Mouse (Mus musculus) CD4-positive naive resting alpha-beta T cell, adult 57 days (primary cell): ENCODE results near the gene Nr4a3. TPM values are rescaled to one million over a fixed set of nuclear protein-coding genes. Genes with fewer than 3 reads are reported as not detected.

Experiments
- total RNA-seq: library from RNA; stranded (reverse); gene quantifications from one replicate; pipeline ENCODE4 v1.2.4, GENCODE M21; 2023

Nr4a3 gene
- total RNA-seq: 116 TPM

DNA sequence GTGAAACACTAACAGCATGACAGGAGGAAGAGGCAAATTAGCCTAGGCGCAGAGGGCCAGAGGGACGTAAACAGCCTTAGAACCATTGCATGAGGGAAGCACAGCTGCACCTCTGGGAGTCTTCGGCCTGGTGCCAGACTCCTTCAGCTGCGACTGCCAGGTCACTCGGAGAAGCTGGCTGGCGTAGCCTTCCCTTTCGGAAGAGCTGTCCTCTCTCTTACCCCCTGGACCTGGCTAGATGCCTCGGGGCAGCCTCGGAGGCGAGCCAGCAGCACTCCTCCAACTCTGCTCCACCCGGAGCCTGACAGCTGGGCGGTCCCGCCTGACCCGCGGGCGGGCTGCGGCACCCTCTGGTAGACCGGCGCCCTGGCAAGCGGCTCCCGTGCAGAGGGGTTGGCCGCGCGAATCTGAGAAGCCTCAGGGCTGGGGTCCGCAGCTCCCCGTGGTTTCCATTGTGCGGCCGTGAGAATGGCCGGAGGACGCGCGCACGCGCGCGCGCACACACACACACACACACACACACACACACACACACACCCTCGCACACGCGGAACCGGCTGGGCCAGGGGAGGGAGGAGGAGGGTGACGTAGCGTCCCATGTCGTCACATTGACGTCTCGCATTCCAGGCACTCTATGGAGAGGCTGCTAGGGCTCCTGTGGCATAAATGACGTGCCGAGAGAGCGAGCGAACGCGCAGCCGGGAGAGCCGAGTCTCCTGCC lies at the start of gene Nr4a3:
Nr4a3 (plus strand) TSS at position 663 of the 721 bp plus-strand sequence.

DNA sequence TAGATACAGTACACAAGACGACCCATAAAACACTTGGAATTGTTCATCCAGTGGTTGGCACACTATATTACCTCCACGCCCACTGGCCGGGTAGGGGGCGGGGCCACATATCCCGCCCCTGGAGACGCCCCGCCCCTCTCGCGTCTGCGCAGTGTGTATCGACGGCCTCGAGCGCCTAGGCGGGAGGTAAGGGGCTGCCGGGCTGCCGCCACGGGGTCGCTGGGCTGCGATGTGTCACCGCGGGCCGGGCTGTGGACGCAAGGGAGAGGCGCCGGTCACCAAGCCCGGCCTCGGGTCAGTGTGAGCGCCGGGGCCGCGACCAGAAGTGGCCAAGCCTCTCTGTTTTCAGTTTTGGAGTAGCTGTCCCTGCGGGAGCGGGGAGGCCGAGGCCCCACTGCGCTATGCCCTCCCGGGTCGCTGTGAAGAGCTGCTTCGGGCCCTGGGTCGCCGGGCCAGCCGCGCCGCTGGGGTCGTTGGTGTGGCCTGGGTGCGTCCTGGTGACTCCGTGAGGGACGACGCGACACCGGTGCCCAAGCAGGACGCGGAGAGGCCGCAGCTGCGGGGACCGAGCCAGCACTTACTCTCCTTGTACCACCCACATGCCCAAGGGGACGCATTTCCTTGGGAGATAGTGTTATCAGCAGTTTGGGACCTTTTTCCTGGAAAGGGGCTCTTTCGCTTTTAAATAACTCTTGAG lies 80.0 kb downstream of the Nr4a3 start, which contains the start of gene Stx17:
Stx17 (plus strand) TSS at position 143 of the 697 bp plus-strand sequence.

Other genes starting within 250 kb of the Nr4a3 start
- gene Stx17, start 79.8 kb downstream of the Nr4a3 start, total RNA-seq: 26.5 TPM
- 57.0 TPM for gene Erp44, start 234.4 kb downstream of the Nr4a3 start, total RNA-seq
- gene Invs, start 234.6 kb downstream of the Nr4a3 start, total RNA-seq: 9.0 TPM